Mouse (Mus musculus) CH12.LX (cell line): ENCODE data around the gene Bche. TPM values are rescaled to one million over a fixed set of nuclear protein-coding genes. Genes with fewer than 3 reads are reported as not detected.

Experiments used
- DNase-seq: peaks from one replicate; pipeline ENCODE4 v3.0.0-alpha.2; 2013; ENCODE audit errors: extremely low read depth
- H3K27ac ChIP-seq: 2 replicates; pipeline ENCODE4 v1.5.1; 2012; ENCODE audit warnings: low read depth, mild to moderate bottlenecking, control low read depth, moderate library complexity; ENCODE audit not compliant: insufficient read depth
- H3K27me3 ChIP-seq: replicated peaks from 2 replicates; pipeline ENCODE3; 2012; ENCODE audit warnings: inconsistent platforms
- H3K36me3 ChIP-seq, 2 experiments: replicated peaks in 1 of 2; 2 replicates each; pipeline versions ENCODE3 to v1.6.1; 2012; ENCODE audit warnings: inconsistent platforms in 1 of 2, low read length in 1 of 2, mild to moderate bottlenecking in 1 of 2, mixed read lengths in 1 of 2, moderate library complexity in 1 of 2; ENCODE audit not compliant: control insufficient read depth in 1 of 2, insufficient read depth in 1 of 2
- H3K4me1 ChIP-seq, 2 experiments: 2 replicates each; pipeline ENCODE4 v1.6.1; 2012; ENCODE audit warnings: inconsistent platforms in 1 of 2, moderate library complexity in 1 of 2; ENCODE audit not compliant: insufficient read depth in 2 of 2, control insufficient read depth in 1 of 2
- H3K4me2 ChIP-seq: 2 replicates; pipeline ENCODE4 v1.6.1; 2012; ENCODE audit warnings: low read depth, mild to moderate bottlenecking, control low read depth; ENCODE audit not compliant: poor library complexity, insufficient read depth, severe bottlenecking
- H3K4me3 ChIP-seq, 3 experiments: fragments of 150-350 bp in 1 of 3; sonication (generic) in 1 of 3; replicated peaks in 1 of 3; 2 replicates each; pipeline versions ENCODE3 to v1.5.1; 2011 to 2012; ENCODE audit warnings: low read depth in 2 of 3, low read length in 2 of 3, mild to moderate bottlenecking in 2 of 3, moderate library complexity in 2 of 3, control low read depth in 1 of 3, improper control_type of control experiment in 1 of 3, inconsistent platforms in 1 of 3, mixed read lengths in 1 of 3; ENCODE audit not compliant: poor library complexity in 1 of 3
- H3K79me2 ChIP-seq: replicated peaks from 2 replicates; pipeline ENCODE4 v1.6.1; 2012; ENCODE audit warnings: mild to moderate bottlenecking, moderate library complexity; ENCODE audit not compliant: control insufficient read depth, poor library complexity, insufficient read depth, severe bottlenecking; ENCODE audit errors: extremely low read depth
- H3K9ac ChIP-seq: 2 replicates; pipeline ENCODE4 v1.6.1; 2012; ENCODE audit warnings: low read depth, mild to moderate bottlenecking, control low read depth, moderate library complexity; ENCODE audit not compliant: insufficient read depth
- H3K9me3 ChIP-seq: replicated peaks from 2 replicates; pipeline ENCODE3; 2012; ENCODE audit warnings: low read length, inconsistent platforms, mixed read lengths
- CHD1 ChIP-seq: IDR thresholded peaks from 2 replicates; pipeline ENCODE4 v1.6.1; 2012; ENCODE audit warnings: low read depth, low read length, improper control_type of control experiment, inconsistent platforms
- CHD2 ChIP-seq: IDR thresholded peaks from 2 replicates; pipeline ENCODE4 v1.6.1; 2011; ENCODE audit warnings: low read length, improper control_type of control experiment
- E2F4 ChIP-seq: IDR thresholded peaks from 2 replicates; pipeline ENCODE4 v1.6.1; 2011; ENCODE audit warnings: low read depth, low read length, improper control_type of control experiment; ENCODE audit not compliant: insufficient replicate concordance
- ELF1 ChIP-seq: IDR thresholded peaks from 2 replicates; pipeline ENCODE4 v1.6.1; 2014; ENCODE audit warnings: low read depth, mild to moderate bottlenecking, inconsistent platforms, low read length, improper control_type of control experiment
- GABPA ChIP-seq: IDR thresholded peaks from 2 replicates; pipeline ENCODE4 v1.6.1; 2012; ENCODE audit warnings: low read depth, low read length, improper control_type of control experiment, inconsistent platforms; ENCODE audit not compliant: insufficient replicate concordance
- HCFC1 ChIP-seq: IDR thresholded peaks from 2 replicates; pipeline ENCODE4 v1.6.1; 2012; ENCODE audit warnings: low read depth, mild to moderate bottlenecking, inconsistent platforms, low read length, improper control_type of control experiment
- IRF4 ChIP-seq: IDR thresholded peaks from 2 replicates; pipeline ENCODE4 v1.6.1; 2014; ENCODE audit warnings: low read depth, mild to moderate bottlenecking, inconsistent platforms, low read length, improper control_type of control experiment
- JUN ChIP-seq: IDR thresholded peaks from 2 replicates; pipeline ENCODE4 v1.6.1; 2011; ENCODE audit warnings: low read depth, mild to moderate bottlenecking, low read length, improper control_type of control experiment, moderate library complexity; ENCODE audit not compliant: insufficient read depth
- JUND ChIP-seq: conservative IDR thresholded peaks from 2 replicates; pipeline ENCODE4 v1.6.1; 2011; ENCODE audit warnings: low read depth, low read length, improper control_type of control experiment
- MAFK ChIP-seq: IDR thresholded peaks from 2 replicates; pipeline ENCODE4 v1.6.1; 2011; ENCODE audit warnings: low read length, improper control_type of control experiment; ENCODE audit not compliant: insufficient replicate concordance
- MAZ ChIP-seq: IDR thresholded peaks from 2 replicates; pipeline ENCODE4 v1.6.1; 2012; ENCODE audit warnings: low read depth, mild to moderate bottlenecking, inconsistent platforms, low read length, improper control_type of control experiment, moderate library complexity
- MEF2A ChIP-seq: IDR thresholded peaks from 2 replicates; pipeline ENCODE4 v1.6.1; 2014; ENCODE audit warnings: low read depth, mild to moderate bottlenecking, inconsistent platforms, low read length, improper control_type of control experiment, borderline replicate concordance
- MXI1 ChIP-seq: IDR thresholded peaks from 2 replicates; pipeline ENCODE4 v1.6.1; 2011; ENCODE audit warnings: mild to moderate bottlenecking, low read depth, low read length, improper control_type of control experiment
- NRF1 ChIP-seq: IDR thresholded peaks from 2 replicates; pipeline ENCODE4 v1.6.1; 2014; ENCODE audit warnings: low read depth, mild to moderate bottlenecking, inconsistent platforms, low read length, improper control_type of control experiment, moderate library complexity
- PAX5 ChIP-seq: IDR thresholded peaks from 2 replicates; pipeline ENCODE4 v1.6.1; 2012; ENCODE audit warnings: low read length, inconsistent platforms, mixed read lengths
- POLR2A ChIP-seq: IDR thresholded peaks from 2 replicates; pipeline ENCODE4 v1.6.1; 2011; ENCODE audit warnings: low read depth, mild to moderate bottlenecking, improper control_type of control experiment, low read length
- RCOR1 ChIP-seq: conservative IDR thresholded peaks from 2 replicates; pipeline ENCODE4 v1.6.1; 2012; ENCODE audit warnings: low read depth, mild to moderate bottlenecking, inconsistent platforms, low read length, improper control_type of control experiment
- SIN3A ChIP-seq: IDR thresholded peaks from 2 replicates; pipeline ENCODE4 v1.6.1; 2012; ENCODE audit warnings: low read length, improper control_type of control experiment, inconsistent platforms
- SMC3 ChIP-seq: IDR thresholded peaks from 2 replicates; pipeline ENCODE4 v1.6.1; 2011; ENCODE audit warnings: low read depth, low read length, improper control_type of control experiment
- USF2 ChIP-seq: conservative IDR thresholded peaks from 2 replicates; pipeline ENCODE4 v1.6.1; 2011; ENCODE audit warnings: low read depth, low read length, improper control_type of control experiment
- ZKSCAN1 ChIP-seq: IDR thresholded peaks from 2 replicates; pipeline ENCODE4 v1.6.1; 2012; ENCODE audit warnings: low read depth, inconsistent platforms, low read length, improper control_type of control experiment, borderline replicate concordance
- ZMIZ1 ChIP-seq: IDR thresholded peaks from 2 replicates; pipeline ENCODE4 v1.6.1; 2012; ENCODE audit warnings: low read depth, mild to moderate bottlenecking, inconsistent platforms, low read length, improper control_type of control experiment
- ZNF384 ChIP-seq: IDR thresholded peaks from 2 replicates; pipeline ENCODE4 v1.6.1; 2012; ENCODE audit warnings: low read depth, low read length, improper control_type of control experiment, inconsistent platforms
- dilution Hi-C: fragments of 300-500 bp; cut with MboI; formaldehyde crosslinking; loops from 2 replicates; pipeline ENCODE4 v1.14.3; 2020; ENCODE audit warnings: low sequenced_read_pairs; ENCODE audit not compliant: extremely low pct_unique_long_range_greater_than_20kb, extremely low pct_ligation_motif_present
- in situ Hi-C: fragments of 300-500 bp; cut with MboI; formaldehyde crosslinking; loops from 3 replicates; pipeline ENCODE4 v1.14.3; 2019; ENCODE audit warnings: low sequenced_read_pairs, low pct_ligation_motif_present, low pct_unique_long_range_greater_than_20kb, mixed read lengths
- polyA plus RNA-seq: library from polyadenylated mRNA; unstranded; fragments of >175 nt; gene quantifications from 2 replicates; pipeline ENCODE4 v1.2.1, GENCODE M21; 2012; ENCODE audit warnings: low read depth; ENCODE audit not compliant: insufficient read length
- total RNA-seq, 2 experiments: library from RNA; depleted of rRNA; stranded (reverse); fragments of 300-350 nt in 1 of 2; fragments of >200 nt in 1 of 2; gene quantifications; 2 replicates each; pipeline ENCODE4 v1.2.3; 2012 to 2014

Gene Bche
- total and polyA plus RNA-seq, 3 experiments, result not detected

DNA sequence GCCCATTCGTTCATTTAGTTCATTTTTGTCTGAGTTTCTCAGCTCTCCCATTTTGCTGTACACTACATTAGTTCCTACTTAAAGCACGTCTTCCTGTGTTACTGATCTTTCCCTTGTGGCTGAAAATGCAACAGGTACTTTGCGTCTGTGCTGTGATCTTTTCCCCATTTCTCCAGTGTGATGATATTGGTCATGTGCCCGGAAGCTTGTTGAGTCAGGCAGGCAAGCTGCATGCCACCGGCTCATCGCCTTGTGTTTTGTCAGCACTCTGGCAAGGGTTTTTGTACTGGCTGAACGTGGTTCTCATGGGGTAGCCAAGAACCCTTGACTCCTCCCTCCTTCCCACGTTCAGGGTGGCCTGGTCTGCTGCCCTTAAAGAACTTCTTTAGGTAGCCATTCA, 1.7 kb upstream of the Bche start:
- dilution Hi-C loops, result no loop called here
- no peaks in the 10 kb centered on the region for H3K79me2 ChIP-seq

DNA sequence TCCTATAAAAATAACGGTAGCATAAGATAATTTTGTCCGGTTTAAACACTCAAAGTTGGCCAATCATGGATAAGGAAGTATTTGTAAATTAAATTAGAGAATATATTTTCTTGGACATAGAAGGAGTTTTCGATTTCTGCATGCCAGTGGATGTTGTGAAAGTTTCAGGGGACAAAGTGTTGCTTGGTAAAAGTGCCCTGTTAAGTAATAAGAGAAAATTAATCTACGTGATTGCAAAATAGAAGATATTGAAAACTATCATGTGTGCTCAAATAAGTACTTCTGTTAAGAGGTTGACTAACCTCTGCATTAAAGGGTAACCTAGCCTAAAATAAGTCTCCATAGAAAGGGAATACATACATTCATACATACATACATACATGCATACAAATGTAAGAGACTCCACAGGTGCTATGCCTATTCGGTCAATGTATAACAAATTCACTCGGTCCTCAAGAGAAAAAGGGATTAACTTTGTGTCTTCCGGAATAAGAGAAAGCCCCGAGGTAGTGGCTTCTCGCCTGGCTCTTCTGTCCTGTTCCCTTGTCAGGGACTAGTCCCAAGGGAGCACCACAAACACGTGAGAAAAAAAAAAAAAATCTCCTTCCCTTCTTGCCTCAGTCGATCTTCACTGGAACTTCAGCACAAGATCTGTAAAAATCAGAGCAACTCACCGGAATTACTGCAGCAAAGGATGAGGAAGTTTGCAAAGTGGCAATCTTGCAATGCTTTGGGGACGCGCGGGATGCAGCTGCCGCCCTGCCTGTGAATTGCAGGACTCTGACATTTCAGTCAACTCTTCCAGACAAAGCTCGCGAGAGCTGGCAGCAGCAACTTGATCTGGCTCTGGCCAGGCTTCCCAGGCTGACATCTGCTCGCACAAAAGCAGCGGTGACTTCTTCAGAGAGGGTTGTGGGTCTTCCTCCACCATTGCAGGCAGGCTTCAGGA, 480 bp downstream of the Bche start:
- H3K9me3 ChIP-seq, result peaks cover 21% of the 10 kb centered on the region
- no peak for TF ChIP-seq MAZ
- no peak for TF ChIP-seq JUND
- TF ChIP-seq MAFK, result no peak
- no peak for TF ChIP-seq ZNF384
- TF ChIP-seq ZKSCAN1, result no peak
- TF ChIP-seq SMC3, result no peak
- no peak for TF ChIP-seq ELF1
- no peak for TF ChIP-seq E2F4
- no peak for TF ChIP-seq NRF1
- no peak for TF ChIP-seq HCFC1
- no peak for TF ChIP-seq MXI1
- TF ChIP-seq PAX5, result no peak
- TF ChIP-seq POLR2A, result no peak
- no peak for TF ChIP-seq CHD1
- TF ChIP-seq ZMIZ1, result no peak
- TF ChIP-seq IRF4, result no peak
- no peak for TF ChIP-seq USF2
- TF ChIP-seq MEF2A, result no peak
- TF ChIP-seq JUN, result no peak
- no peaks in the 10 kb centered on the region for H3K27me3 ChIP-seq
- H3K27ac ChIP-seq, result no peak overlapping the region
- no peaks in the 10 kb centered on the region for H3K79me2 ChIP-seq
- H3K4me1 ChIP-seq, result no peaks in the 10 kb centered on the region
- no peak overlapping the region for H3K4me3 ChIP-seq
- no peak overlapping the region for H3K4me2 ChIP-seq
- H3K9ac ChIP-seq, result no peak overlapping the region
- H3K36me3 ChIP-seq, result no peaks in the 10 kb centered on the region
- in situ Hi-C loops (no loop called here), dilution Hi-C loops (no loop called here)
- no peak for DNase-seq

More for the DNA sequence above, 1.7 kb upstream of the Bche start:
- no peak for TF ChIP-seq RCOR1
- TF ChIP-seq USF2, result no peak
- TF ChIP-seq CHD2, result no peak
- TF ChIP-seq ZKSCAN1, result no peak
- TF ChIP-seq PAX5, result no peak
- no peak for TF ChIP-seq MAFK
- no peak for TF ChIP-seq IRF4
- TF ChIP-seq MXI1, result no peak
- TF ChIP-seq ZNF384, result no peak
- no peak for TF ChIP-seq SIN3A
- no peak for TF ChIP-seq GABPA
- Histone ChIP-seq H3K4me3 (no peak overlapping the region), H3K9me3 (peaks cover 23% of the 10 kb centered on the region), H3K4me2 (no peak overlapping the region), H3K4me1 (no peaks in the 10 kb centered on the region), H3K27me3 (no peaks in the 10 kb centered on the region), H3K9ac (no peak overlapping the region), H3K27ac (no peak overlapping the region), H3K36me3 (no peaks in the 10 kb centered on the region)
- DNase-seq, result no peak
- in situ Hi-C loops, result no loop called here
